Mouse (Mus musculus) adrenal gland, adult 2 months (tissue): ENCODE results near the gene Kcnj12. TPM values are rescaled to one million over a fixed set of nuclear protein-coding genes. Genes with fewer than 3 reads are reported as not detected.
A peak's percentile ranks its signal among the peaks of the same experiment; 100 is the strongest.

ENCODE experiments used
- DNase-seq: peaks from one replicate; pipeline ENCODE4 v3.0.0; 2021
- long read RNA-seq: library from polyadenylated mRNA; stranded (forward); transcript quantifications from one replicate; pipeline ENCODE4 v2.0.0, GENCODE M21; 2021
- polyA plus RNA-seq: library from polyadenylated mRNA; depleted of rRNA; stranded (reverse); fragments of >200 nt; gene quantifications from 2 replicates; pipeline ENCODE4 v1.2.3, GENCODE M21; 2012; rRNA removed
- total RNA-seq, 2 experiments: library from RNA; stranded (reverse); gene quantifications; 2 replicates each; pipeline ENCODE4 v1.2.3; 2021

Kcnj12 gene
- total RNA-seq (1 to 10 TPM; 1.5 to 3.1 TPM), polyA plus RNA-seq (5.0 and 5.1 TPM in 2 replicates)
- long read RNA-seq, partial matches to known transcripts: 0 of 3 reads
- long read RNA-seq, other reads (novel, unspliced or antisense): 1 of 3 reads

DNA sequence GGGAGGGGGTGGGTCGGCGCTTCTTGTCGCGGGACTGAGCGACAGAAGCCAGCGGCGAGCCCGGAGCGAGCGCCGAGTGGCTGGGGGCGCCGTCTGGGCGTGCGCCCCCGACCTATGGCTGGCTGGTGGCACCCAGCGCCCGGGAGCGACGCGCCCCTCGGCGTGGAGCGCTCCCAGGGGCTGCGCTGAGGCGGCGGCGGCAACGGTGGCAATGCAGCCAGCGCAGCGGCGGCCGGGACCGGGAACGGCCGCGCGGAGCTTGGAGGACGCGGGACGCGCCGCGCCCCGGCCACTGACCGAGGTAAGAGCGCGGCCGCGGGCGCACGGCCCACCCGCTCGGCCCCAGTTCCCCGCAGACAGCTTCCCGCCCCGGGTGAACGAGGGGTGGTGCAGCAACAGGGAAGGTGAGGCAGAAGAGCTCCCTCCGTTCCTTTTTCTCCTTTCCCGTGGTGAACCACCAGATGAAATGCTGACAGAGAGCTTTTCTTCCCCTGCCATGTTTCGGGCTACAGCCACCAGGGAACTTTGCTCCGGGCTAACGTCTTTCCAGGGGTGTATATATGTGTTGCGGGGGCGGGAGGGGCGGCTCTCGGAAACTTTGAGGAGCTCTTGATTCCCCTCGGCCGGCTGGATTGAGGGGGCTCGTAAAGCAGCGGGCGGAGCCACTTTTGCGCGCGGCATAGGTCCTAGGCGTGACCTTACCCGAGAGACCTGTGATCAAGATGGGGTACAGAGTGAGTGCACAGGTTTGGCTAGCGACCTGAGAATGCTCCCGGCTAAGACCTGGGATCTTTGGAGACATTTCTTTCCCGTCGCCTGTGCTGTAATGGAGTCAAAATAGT, at the start of gene Kcnj12:
TSS of gene Kcnj12 (plus strand) at position 15 of the 842 bp plus-strand sequence.
- no peak for DNase-seq

DNA sequence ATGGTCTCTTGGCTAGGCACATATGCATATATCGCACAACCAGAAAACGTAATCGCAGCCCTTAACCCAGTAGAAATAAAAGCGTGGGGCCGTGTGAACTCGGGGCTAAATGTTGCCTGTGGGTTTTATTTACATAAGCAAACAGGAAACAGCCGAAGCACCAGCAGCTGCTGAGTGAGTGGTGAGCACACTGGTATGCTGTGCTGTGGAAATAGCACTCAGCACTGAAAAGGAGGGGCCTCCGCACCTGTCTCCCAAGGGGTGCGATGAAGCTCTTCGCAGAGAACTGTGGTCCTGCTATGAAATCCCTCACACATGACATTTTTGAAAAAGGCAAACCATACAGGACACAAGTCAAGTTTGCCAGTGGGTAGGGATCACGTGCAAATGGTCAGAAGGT, 47.3 kb upstream of the Kcnj12 start:
- no peak for DNase-seq

GRCm38 (mm10) chr11:60976234-60976633, 46.1 kb upstream of the Kcnj12 start:
- no peak for DNase-seq

GRCm38 (mm10) chr11:60976742-60977141, 45.6 kb upstream of the Kcnj12 start:
- no peak for DNase-seq

DNA sequence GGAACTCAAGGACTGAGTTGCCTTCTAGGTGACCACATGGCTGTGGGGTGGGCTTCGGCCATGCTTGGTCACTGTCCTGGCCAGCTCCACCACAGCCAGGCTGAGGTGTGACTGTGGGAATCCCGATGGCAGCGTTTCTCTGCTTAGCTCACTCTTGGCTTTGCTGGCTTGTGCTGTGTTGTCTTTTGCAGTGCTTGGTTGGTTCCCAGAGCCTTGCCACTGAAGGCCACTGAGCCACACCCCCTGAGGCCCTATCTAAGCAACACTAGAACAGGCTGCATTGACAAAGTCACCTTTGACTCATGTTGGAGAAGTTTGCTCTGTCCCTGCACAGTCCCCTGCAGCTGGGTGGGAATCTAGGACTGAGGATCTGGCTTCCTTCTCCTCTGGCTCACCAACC, 45.2 kb upstream of the Kcnj12 start:
- peak; percentile 83 for DNase-seq

DNA sequence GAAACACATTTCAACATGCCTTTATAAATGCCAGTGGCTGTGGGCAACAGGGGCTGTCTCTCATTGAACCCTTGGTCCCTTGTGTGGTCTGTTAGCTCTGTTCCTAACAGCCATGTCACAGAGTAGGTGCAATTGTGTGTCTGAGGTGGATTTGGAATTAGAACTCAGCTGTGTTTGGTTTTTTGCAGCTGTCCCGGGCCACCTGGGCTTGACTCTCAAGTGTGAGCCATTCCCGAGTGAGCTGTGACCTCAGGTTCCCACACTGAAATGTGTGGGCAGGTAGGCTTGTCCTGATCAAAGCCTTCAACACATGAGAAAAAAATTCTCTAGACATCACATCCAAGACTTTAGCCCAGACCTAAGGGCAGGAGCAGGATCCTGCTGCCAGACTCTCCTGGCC, 43.7 kb upstream of the Kcnj12 start:
- DNase-seq: no peak

DNA sequence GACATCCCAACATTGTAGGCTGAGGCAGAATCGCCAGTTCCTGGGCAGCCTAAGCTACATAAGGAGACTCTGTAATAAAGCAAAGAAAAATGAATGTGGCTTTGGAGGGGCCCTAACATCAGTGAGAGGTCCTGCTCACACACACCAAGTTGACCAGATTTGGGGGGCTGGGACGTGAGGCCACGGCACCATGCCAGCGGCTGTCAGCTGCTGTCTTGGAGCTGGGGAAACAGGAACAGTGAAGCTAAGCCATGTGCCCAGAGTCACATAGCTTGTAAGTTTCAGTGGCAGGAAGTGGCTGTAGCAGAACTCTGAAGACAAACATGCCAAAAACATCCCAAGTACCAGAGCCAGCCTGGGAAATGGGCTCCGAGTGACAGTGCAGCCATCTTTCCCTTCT, 42.6 kb upstream of the Kcnj12 start:
- no peak for DNase-seq

DNA sequence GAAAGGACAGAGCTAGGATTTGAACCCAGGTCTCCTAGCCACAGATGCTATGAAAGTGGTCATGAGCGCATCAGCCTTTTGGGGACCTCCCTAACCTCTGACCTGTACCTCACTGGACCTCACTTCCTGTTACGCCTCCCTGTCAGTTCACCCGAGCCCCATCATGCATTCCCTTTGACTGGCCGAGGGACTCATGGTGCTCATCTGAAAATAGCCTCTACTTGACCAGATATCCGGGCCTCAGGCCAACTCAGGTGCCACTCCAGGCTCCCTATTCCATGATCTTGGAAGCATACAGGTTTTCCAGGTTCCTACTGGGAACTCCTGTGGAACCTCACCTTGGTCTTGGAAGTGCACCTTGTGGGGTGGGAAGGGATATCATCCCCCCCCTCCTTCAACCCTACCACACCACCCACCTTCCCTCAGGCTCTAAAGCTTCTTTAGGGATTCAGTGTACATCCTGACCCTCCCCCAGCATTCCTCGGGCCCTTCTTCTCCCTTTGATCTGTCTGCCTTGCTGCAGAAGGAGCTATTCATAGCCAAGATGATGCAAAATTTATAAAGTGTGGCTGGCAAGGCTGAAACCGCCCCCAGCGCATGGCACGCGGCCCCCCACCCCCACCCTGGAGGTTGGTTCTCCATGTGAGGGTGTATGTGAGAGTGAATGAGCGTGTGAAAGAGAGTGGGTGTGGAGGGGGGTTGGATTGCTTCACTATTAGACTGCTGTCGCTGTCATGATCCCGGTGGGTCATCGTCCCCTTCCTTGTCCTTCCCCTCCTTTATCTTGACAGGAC, 40.5 kb upstream of the Kcnj12 start:
- DNase-seq: peak; percentile 24

- DNase-seq: no peak
Observed at GRCm38 (mm10) chr11:60984912-60985558, 37.3 kb upstream of the Kcnj12 start.

DNA sequence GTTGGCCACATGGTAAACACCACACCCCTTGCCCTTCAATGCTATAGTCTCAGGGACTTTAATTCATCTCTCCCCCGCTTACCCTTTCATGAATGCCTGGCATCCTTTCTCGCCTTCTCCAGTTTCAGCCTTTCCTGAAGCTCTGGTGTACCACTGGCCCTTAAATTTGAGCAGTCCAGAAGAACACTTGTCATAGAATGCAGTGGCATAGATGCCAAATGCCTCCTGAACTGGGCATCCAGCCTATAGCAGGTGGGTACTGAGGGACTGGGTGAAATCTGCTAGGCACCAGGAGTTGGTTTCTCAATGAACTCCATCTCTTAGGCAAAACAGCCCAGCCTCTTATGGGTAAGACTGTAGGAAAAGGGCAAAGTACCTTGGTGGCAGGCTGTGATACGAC, 31.9 kb upstream of the Kcnj12 start:
- DNase-seq: no peak

DNA sequence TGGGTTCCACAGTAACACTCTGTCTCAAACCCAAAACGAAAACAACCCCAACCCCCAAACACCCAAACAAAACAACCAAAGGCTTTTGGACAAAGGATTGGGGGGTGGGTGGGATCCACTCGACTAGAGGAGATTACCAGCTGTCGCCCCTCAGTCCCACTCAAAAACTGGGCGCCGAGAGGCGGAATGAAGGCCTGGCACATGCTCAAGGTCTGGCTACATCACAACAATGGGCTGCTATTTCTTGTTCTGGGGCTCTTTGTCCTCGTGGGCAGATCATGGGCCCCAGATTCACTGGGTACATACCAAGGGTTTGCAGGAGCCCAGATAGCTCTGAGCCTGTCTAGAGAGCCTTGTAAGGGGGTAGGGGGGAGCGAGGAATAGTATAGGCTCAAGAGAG, 19.6 kb upstream of the Kcnj12 start:
- DNase-seq: no peak

GRCm38 (mm10) chr11:61004046-61004445, 18.3 kb upstream of the Kcnj12 start:
- no peak for DNase-seq

GRCm38 (mm10) chr11:61004781-61005180, 17.6 kb upstream of the Kcnj12 start:
- no peak for DNase-seq

GRCm38 (mm10) chr11:61005345-61005744, 17.0 kb upstream of the Kcnj12 start:
- DNase-seq: no peak

DNA sequence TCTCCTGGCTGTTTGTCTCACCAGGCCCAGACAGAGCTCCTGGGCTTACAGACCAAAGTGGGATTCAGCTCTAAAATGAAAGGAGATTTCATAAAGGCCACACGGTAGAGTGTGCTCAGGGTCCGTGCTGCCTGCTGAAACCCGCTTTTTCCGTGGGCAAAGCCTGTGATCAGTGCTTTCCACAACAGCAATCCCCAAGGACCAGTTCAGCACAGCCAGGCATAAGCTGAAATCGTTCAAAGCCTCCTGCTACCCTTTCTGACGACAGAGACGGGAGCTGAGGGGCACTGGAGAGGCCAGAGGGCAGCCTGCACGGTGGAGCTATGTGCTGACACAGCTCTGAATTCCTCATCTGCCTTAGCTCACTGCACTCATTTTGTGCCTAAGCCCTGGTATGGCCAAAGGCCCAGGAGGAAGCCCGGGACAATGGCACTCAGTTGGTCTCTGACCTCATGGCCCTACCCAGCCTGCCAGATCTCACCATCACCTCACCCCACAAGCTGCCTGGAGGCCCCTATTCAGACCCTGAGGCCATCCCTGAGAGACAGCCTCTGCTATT, 10.5 kb upstream of the Kcnj12 start:
- no peak for DNase-seq

DNA sequence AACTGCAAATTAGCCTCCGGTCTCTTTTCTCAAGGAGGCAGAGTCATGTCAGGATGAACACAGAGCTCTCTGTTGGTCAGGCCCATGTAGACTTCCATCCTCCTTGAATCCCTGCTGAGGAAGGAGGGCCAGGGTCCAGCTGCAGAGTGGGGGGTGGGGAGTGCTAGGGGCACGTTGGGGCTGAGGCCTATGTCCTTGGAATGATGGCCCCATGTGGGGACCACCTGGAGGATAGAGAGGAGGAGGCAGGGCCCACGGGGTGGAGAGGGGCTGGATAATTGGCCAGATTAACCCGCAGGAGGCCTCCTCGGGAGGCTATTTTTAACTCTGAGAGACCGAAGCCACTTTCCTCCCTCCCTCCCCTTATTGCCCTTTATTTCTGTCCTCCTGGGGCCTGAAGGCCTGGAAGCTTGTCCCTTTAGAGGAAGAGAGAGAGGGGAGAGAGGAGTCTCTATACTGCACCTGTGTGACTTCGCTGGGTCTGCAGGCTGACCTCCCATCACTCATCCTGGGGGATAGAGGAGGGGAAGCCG, 5.4 kb upstream of the Kcnj12 start:
- no peak for DNase-seq

- no peak for DNase-seq
Observed at GRCm38 (mm10) chr11:61021129-61021528, 1.2 kb upstream of the Kcnj12 start.

DNA sequence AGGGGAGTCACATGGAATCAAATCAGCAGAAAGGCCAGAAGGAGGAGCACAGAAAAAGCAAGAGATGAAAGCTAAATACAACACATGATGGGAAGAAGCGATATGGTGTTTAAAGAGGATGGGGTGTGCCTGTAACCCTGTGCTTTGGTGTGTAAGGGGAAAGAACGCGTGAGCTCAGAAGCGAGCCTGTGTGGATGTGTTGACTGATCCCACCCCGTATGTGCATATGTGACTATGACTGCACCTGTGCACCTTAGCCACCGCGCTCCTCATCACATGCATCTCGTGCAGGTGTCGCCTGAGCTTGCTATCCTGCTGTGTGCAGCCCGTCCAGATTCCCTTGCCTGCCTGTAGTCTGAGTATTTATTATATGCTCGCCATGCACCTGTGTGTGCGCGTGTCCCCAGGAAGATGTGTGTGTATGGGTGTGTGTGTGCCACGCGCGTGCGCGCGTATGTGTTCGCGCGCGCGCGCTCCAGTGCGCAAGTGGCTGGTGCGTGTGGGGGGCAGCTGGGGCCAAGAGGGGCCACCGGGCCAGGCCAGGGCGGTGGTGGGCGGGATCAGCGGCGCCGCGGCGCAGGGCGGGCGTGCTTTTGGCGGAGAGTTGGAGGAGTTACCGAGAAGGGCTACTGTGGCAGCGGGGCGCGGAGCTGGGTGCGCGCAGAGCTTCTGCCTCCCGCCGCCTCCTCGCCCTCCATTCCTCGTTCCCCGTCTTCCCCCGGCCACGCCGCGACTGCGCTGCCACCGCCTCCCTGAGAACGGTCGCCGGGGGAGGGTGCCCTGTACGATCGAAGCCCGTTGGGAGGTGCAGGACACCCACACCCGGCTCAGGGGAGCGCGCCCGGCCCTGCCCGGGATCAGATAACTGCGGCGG, 451 bp upstream of the Kcnj12 start:
- peak; percentile 25 for DNase-seq

GRCm38 (mm10) chr11:61023416-61024200, 1.2 kb downstream of the Kcnj12 start:
- DNase-seq: no peak

DNA sequence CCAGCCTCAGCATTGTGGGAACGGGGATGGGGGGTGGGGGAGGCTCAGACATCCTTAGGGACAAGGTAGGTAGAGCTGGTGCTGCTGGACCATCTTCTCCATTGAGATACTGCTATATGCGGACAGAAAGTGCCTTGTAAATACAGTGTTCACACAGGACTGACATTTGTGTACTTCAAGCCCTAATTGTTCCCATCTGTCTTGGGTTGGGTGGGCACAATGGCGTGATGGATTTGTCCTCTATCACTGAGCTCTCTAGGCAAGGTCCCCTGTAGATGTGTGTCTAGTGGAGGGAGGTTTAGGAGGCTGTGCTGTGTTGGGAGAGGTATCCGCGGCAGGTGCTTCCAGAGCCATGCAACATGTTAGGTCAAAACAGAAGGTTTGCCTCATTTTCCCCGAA, 2.0 kb downstream of the Kcnj12 start:
- no peak for DNase-seq
